In the genomic region with DNA sequence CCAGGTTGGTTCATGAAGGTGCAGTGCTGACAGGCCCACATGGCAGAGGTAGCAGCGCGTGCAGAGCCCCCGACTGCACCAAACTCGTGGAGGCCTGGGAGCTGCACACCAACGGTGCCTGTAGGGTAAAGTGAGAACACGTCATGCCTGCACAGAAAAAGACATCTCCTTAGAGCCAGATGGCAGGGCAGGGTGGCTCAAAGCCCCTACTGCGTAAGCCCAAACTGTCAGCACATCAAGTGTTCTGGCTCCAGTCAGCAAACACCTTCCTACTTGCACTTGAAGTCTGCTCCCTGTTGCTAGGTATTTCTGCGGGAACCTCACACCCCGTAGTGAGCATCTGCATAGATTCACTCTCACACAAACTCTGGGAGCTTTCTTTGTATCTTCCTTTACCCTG, we compare ENCODE assay signal across 20 mouse cellular contexts. TPM values are rescaled to one million over a fixed set of nuclear protein-coding genes. Genes with fewer than 3 reads are reported as not detected.
DNase-seq lines count a peak whose midpoint lies in the region; ATAC-seq lines count a peak whose summit lies in the region.
"Had no signal": no experiment of that assay in that cellular context is flagged by ENCODE, and none has a peak within 500 bp of the region (broad histone marks: within the 10 kb centered on the region; RNA-seq: fewer than 3 reads in every experiment).

No protein-coding gene starts in this region.

- H3K4me1 ChIP-seq in heart, embryonic 13.5 days: peaks cover 83% of the 10 kb centered on the region

- peak overlapping the region; percentile 69 for H3K9ac ChIP-seq in heart, embryonic 13.5 days
- H3K9ac ChIP-seq: hindbrain, embryonic 13.5 days; limb, embryonic 12.5 days; midbrain, embryonic 12.5 days had no signal

- WGBS in heart, embryonic 13.5 days: 50% methylated on average over 9 of the region's 9 CpGs

- no peaks in the 10 kb centered on the region for H3K27me3 ChIP-seq in heart, embryonic 13.5 days (replicated peaks)
- H3K27me3 ChIP-seq: hindbrain, embryonic 13.5 days; limb, embryonic 12.5 days; midbrain, embryonic 12.5 days had no signal

- H3K9me3 ChIP-seq in heart, embryonic 13.5 days: no peaks in the 10 kb centered on the region
- H3K9me3 ChIP-seq: hindbrain, embryonic 13.5 days; limb, embryonic 12.5 days; midbrain, embryonic 12.5 days had no signal

- peak overlapping the region; percentile 18; the same call in 1 of the 2 replicates for H3K4me2 ChIP-seq in heart, embryonic 13.5 days
- H3K4me2 ChIP-seq: hindbrain, embryonic 13.5 days; limb, embryonic 12.5 days; midbrain, embryonic 12.5 days had no signal

- intact Hi-C loops in heart, postnatal 25 days (cut with DNase I): no loop called here

- H3K36me3 ChIP-seq in heart, embryonic 13.5 days: peaks cover 74% of the 10 kb centered on the region

- no peak overlapping the region for H3K4me3 ChIP-seq in heart, embryonic 13.5 days
- H3K4me3 ChIP-seq: hindbrain, embryonic 13.5 days; limb, embryonic 12.5 days; midbrain, embryonic 12.5 days had no signal

- ATAC-seq in heart, embryonic 13.5 days (ENCODE audit: extremely low read depth, insufficient number of reproducible peaks, low FRiP score, low TSS enrichment): peak; percentile 42
- ATAC-seq: activated CD4-positive, CD25-positive, alpha-beta regulatory T cell, adult 4 months; forebrain, embryonic 16.5 days; intestine, embryonic 16.5 days had no signal

- DNase-seq in heart, adult 11 months: peak; percentile 97
- no peak for DNase-seq in heart, postnatal 25 days (ENCODE audit: low spot score)
- peak; percentile 62 to 65 for DNase-seq in frontal cortex, adult 2 months (ENCODE audit: extremely low spot score in 1 of 2, low spot score in 1 of 2)
- DNase-seq in right cerebral cortex, adult 2 months (ENCODE audit: low spot score in 2 of 2): peak; percentile 39 to 54
- DNase-seq in kidney, adult 18-20 months: no peak
- DNase-seq in adipocyte (ENCODE audit: low spot score): no peak
- DNase-seq in kidney, adult 9 months: no peak
- DNase-seq: cerebellum, postnatal 10 days; gastrocnemius, postnatal 36 days; kidney, postnatal 14 days; lung, postnatal 4 days; thymus, postnatal 25 days had no signal

- H3K27ac ChIP-seq in heart, embryonic 13.5 days (replicated peaks): peak overlapping the region; percentile 95
- H3K27ac ChIP-seq: hindbrain, embryonic 13.5 days; limb, embryonic 12.5 days; midbrain, embryonic 12.5 days had no signal

RNA-seq across cellular contexts. Expression of gene Faap100, which starts 3.9 kb away (rescaled TPM):
- 10 to 100 TPM; 15.2 to 15.3 TPM for total RNA-seq in heart, postnatal 25 days (2021)
- polyA plus RNA-seq in frontal cortex, adult 2 months (2012; rRNA removed): 27.6 and 27.8 TPM in 2 replicates
- 29.1 and 33.5 TPM in 2 replicates for polyA plus RNA-seq in heart, embryonic 13.5 days (2015; fragmentation: Nextera tagmentation; extraction: Ambion mirVana)

RNA-seq across cellular contexts. Expression of gene Fscn2, which starts 21.2 kb away (rescaled TPM):
- not detected for total RNA-seq in heart, postnatal 25 days (2021)
- polyA plus RNA-seq in frontal cortex, adult 2 months (2012; rRNA removed): 0.67 and 0.82 TPM in 2 replicates
- 0.31 and 0.50 TPM in 2 replicates for polyA plus RNA-seq in heart, embryonic 13.5 days (2015; fragmentation: Nextera tagmentation; extraction: Ambion mirVana)
- polyA plus RNA-seq: liver, embryonic 16.5 days had no signal

RNA-seq across cellular contexts. Expression of gene Actg1, which starts 34.2 kb away (rescaled TPM):
- 100 to 1,000 TPM; 282 to 346 TPM for total RNA-seq in heart, postnatal 25 days (2021)
- 1,138 and 1,210 TPM in 2 replicates for polyA plus RNA-seq in frontal cortex, adult 2 months (2012; rRNA removed)
- polyA plus RNA-seq in heart, embryonic 13.5 days (2015; fragmentation: Nextera tagmentation; extraction: Ambion mirVana): 1,234 and 1,290 TPM in 2 replicates

RNA-seq across cellular contexts. Expression of gene Nploc4, which starts 55.0 kb away (rescaled TPM):
- total RNA-seq in heart, postnatal 25 days (2021): 10 to 100 TPM; 53.0 to 59.3 TPM
- 52.9 and 60.2 TPM in 2 replicates for polyA plus RNA-seq in frontal cortex, adult 2 months (2012; rRNA removed)
- polyA plus RNA-seq in heart, embryonic 13.5 days (2015; fragmentation: Nextera tagmentation; extraction: Ambion mirVana): 28.2 and 28.3 TPM in 2 replicates

RNA-seq across cellular contexts. Expression of gene Tspan10, which starts 59.9 kb away (rescaled TPM):
- 1 to 10 TPM; 1.4 to 1.6 TPM for total RNA-seq in heart, postnatal 25 days (2021)
- 0.54 and 0.61 TPM in 2 replicates for polyA plus RNA-seq in frontal cortex, adult 2 months (2012; rRNA removed)
- not detected in 2 replicates for polyA plus RNA-seq in heart, embryonic 13.5 days (2015; fragmentation: Nextera tagmentation; extraction: Ambion mirVana)
- polyA plus RNA-seq: activated CD4-positive, CD25-positive, alpha-beta regulatory T cell, adult 4 months; forebrain, embryonic 16.5 days; hindbrain, embryonic 13.5 days; intestine, embryonic 16.5 days; limb, embryonic 12.5 days; liver, embryonic 16.5 days; midbrain, embryonic 12.5 days had no signal

Comparison
In these comparisons a context has a peak if more than half of its experiments do, and no peak if none do; other contexts are left out.
1. DNase-seq: peak in heart, adult 11 months (single experiment), frontal cortex, adult 2 months (2 of 2) and right cerebral cortex, adult 2 months (2 of 2); none in heart, postnatal 25 days (single experiment), kidney, adult 18-20 months (single experiment), adipocyte (single experiment) and kidney, adult 9 months (single experiment).